Mouse (Mus musculus) ovary, adult 18-20 months (tissue): ENCODE measurements around the gene Gm13289.
"Not testable (repeated sequence)": the region's sequence is repeated elsewhere in the genome, so short reads cannot be mapped to it uniquely, and the experiment has no call there.

ENCODE experiments used
- DNase-seq: peaks from one replicate; pipeline ENCODE4 v3.0.0; 2022; ENCODE audit warnings: low spot score, mixed read lengths

The Gm13289 gene

DNA sequence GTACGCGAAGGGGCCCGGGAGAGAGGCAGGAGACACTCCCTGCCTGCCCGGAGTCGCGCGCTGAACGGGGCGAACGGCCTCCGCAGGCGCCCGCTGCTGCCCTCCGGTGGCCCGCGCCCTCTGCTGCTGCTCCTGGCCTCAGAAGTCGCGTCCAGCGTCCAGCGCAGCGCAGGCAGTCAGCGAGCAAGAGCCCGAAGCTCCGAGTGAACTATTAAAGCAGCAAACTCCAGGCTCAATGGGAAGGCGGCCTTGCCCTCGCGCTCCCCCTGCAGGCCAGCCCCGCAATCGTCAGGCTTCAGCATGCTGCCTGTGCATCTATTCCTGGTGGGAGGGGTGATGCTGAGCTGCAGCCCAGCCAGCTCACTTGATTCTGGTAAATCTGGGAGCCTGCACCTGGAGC lies at the start of gene Gm13289:
TSS of gene Gm13289 (plus strand) at position 301 of the 400 bp plus-strand sequence.
- DNase-seq, result not testable (repeated sequence)

DNA sequence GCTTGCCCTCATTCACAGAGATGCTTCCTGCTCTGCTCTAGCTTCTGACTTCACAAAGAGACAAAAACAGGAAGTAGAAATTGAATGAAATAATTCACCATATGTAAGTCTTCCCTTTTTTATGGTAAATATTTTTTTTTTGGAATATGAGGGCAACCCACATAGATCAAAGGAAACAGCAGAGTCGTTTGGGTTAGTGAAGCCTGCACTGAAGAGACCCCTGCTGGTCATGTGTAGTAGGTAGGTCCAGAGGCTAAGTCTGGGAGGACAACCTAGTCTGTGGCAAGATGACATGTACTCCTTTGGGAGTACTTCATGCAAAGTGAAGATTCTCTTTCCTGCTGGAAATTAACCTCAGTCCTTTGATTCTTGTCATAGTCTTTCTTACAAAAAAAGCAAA lies 49.4 kb upstream of the Gm13289 start:
- DNase-seq, result no peak

DNA sequence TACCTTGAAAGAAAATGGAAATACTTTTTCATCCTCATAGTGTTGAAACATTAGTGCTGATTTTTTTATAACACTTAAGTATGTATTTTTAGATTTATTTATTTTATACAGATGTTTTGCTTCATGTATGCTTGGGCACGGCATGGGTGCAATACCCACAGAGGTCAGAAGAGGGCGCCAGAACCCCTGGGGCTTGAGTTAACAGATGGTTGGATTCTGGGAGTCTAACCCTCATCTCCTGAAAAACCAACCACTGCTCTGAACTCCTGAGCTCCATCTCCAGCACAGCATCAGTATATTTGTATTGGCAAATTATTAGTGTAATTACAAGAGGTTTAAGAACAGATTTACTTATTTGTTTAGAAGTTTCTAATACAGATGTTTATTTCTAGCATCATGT lies 38.2 kb upstream of the Gm13289 start:
- DNase-seq, result no peak

DNA sequence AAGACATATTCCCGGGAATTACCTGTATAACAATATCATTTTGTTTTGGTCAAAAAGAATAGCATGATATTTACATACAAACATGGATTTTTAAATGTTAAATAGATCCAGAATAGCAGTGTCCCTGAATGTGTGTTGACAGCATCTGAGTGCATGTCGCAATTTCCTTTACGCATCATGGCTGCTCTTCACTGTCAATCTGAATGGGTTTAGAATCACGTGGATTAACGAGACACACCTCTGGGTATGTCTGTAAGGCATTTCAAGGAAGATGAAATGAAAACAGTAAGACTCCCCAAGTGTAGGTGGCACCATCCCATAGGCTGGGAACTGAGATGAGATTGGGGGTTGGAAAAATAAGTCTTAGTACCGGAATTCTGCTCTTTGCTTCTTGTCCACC lies 37.7 kb upstream of the Gm13289 start:
- no peak for DNase-seq

DNA sequence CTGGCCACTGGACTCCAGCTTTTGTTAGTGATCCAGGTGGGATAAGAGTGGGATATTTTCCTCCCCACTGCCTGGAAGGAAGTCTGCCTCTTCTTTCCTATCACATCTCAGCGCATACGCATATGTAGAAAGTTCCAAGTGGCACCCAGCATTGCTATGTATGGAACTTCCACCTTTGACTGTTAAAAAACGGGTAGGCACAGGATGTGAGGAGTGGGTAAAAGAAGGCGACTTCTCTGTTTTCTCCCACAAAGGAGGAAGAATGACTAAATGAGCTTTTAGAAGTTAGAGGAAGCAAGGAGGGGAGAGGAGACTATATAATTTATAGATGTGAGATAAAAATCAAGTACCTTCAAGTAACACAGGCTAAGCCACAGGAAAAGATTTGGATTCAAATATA lies 35.3 kb upstream of the Gm13289 start:
- no peak for DNase-seq

DNA sequence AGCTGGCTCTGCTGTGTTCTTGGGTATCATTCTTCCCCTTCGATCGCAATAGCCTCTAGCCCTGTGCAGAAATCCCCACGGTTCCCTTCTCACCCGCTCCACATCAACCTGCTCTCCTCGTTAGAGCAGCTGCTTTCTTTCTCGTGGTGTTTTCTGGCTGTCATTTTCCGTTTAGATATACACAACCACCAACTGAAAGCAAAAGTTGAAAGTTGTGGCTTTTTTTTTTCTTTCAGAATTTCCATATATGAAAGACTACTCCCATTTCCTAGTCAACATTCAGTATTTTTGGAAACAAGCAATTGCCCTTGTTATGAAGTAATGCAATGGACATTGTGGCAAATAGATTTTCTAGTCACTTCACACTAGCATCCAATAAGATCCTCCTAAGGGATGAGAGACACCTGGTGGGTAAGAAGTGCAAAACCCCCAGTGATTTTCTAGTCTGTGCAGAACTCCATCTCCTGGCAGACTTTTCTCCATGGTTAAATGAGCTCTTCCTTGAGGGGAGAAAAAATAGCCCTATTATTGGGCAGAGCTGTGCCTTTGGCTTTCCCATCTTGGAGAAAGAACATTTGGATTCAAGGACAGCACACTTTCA lies 33.9 kb upstream of the Gm13289 start:
- DNase-seq, result no peak

DNA sequence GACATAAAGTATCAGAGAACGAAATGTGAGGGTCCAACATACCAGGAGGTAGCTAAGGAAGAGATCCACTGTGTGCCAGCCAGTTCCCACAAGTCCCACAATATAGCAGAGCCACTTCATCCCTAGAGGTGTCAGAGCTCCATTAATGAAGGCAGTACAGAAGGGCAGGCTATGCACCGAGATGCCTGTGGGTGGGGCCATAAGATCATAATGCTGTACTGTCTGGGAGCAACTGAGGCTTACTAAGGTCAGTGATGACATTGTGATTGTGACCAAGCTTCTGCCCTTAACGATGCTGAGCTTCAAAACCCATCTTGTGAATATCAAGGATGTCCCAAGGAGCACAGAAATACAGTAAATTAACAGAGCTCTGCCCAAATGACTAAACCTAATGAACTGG lies 32.5 kb upstream of the Gm13289 start:
- no peak for DNase-seq

DNA sequence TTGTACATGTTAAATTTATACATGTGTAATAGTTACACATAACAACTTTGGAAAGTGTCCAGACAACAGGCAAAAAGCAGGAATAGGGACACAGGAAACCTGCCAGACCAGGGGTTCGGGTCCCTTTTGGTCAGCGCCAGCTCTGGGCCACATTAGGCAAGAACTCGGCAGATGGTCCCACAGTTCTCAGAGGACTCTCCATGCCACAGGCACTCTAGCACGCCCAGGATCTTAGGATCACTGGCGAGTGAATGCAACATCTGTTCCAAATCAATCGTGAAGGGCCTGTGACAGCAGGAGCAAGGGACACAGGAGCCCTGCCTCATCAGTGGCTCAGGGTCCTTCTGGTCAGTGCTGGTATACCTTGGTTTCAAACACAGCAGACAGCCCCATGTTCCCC lies 26.8 kb upstream of the Gm13289 start:
- DNase-seq, result no peak

DNA sequence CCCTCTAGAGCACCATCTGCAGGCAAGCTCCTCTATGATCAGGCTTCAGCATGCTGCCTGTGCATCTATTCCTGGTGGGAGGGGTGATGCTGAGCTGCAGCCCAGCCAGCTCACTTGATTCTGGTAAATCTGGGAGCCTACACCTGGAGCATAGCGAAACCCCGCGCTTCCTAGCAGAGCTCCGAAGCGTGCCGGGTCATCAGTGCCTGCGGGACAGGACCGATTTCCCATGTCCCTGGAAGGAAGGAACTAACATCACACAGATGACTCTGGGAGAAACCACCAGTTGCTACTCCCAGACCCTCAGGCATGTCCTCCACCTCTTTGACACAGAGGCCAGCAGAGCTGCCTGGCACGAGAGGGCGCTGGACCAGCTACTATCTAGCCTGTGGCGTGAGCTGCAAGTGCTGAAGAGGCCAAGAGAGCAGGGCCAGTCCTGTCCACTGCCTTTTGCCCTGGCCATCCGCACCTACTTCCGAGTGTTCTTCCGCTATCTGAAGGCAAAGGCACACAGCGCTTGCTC lies 21.8 kb upstream of the Gm13289 start, which contains the start of gene Gm13271:
TSS of gene Gm13271 (plus strand) at position 51 of the 523 bp plus-strand sequence.
- DNase-seq, result peak; percentile 78

DNA sequence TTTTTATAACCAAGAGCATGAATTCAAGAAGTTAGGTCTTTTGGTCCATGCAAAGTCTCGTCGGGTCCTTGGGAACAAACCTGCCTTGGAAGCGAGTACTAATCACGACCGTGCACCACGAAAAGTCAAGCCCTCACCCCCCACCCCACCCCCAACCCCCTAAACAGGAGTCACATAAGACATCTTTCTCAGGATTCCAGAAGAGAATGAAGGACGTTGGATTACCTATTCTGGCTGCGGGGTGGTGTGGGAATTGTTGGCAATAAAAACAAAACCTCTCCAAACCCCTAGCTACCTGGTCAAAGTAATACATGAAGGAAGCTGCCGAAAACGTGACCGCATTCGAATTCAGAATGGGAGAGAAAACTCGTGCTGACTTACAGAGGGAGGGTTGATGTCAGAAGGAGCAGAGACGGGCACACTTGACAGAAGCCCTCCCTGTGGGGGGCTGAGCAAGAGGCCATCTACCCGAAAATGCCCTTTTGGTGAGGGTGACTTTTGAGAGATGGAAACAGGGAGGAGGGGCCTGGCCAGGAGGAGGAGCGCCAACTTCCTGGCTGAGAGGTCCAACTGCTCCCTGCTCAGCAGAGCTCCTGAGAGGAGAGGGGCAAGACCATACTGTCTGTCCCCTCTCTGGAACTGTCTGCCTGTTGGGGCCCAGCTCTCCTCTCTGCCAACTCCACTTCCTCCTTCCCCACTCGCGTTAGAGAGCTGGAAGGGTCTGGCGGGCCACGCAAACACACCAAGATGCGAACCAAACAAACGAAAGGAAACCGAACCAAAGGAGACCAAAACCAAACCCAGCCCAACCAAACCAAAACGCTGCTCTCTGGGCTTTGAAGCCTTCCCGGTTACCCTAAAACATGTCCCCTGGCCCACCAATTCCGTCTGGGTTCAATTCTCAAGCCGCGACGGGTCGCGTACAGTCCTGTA lies 19.9 kb upstream of the Gm13289 start:
- not testable (repeated sequence) for DNase-seq

DNA sequence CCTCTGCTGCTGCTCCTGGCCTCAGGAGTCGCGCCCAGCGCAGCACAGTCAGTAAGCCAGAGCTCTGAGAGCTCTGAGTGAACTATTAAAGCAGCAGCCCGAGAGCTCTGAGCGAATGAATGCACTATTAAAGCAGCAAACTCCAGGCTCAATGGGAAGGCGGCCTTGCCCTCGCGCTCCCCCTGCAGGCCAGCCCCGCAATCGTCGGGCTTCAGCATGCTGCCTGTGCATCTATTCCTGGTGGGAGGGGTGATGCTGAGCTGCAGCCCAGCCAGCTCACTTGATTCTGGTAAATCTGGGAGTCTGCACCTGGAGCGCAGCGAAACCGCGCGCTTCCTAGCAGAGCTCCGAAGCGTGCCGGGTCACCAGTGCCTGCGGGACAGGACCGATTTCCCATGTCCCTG lies 19.1 kb upstream of the Gm13289 start:
- DNase-seq, result peak; percentile 86

DNA sequence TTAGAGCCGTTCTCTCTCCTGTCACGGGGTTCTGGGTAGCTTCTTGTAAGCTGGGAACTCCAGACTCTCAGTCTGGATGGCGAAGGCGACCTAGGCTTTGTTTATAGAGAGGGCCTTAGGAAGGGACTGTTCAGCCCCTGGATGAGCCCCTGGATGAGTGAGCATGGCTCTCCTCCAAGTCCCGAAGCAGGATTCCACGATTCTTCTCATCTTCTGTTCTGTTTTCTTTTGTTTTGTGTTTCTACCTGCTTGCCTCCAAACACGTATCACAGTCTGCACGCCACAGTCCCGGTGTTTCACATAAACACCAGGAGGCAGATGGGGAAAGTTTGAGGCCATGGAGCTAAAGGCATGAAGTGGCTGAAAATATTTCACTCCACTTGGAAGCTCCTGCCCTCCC lies 18.0 kb upstream of the Gm13289 start:
- DNase-seq, result not testable (repeated sequence)

DNA sequence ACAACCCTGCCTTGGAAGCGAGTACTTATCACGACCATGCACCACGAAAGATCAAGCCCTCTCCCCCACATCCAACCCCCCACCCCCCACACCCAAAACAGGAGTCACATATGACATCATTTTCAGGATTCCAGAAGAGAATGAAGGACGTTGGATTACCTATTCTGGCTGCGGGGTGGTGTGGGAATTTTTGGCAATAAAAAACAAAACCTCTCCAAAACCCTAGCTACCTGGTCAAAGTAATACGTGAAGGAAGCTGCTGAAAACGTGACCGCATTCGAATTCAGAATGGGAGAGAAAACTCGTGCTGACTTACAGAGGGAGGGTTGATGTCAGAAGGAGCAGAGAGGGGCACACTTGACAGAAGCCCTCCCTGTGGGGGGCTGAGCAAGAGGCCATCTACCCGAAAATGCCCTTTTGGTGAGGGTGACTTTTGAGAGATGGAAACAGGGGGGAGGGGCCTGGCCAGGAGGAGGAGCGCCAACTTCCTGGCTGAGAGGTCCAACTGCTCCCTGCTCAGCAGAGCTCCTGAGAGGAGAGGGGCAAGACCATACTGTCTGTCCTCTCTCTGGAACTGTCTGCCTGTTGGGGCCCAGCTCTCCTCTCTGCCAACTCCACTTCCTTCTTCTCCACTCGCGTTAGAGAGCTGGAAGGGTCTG lies 17.0 kb upstream of the Gm13289 start, which contains the start of gene Gm13283:
TSS of gene Gm13283 (plus strand) at position 510 of the 659 bp plus-strand sequence.
- peak; percentile 39 for DNase-seq

DNA sequence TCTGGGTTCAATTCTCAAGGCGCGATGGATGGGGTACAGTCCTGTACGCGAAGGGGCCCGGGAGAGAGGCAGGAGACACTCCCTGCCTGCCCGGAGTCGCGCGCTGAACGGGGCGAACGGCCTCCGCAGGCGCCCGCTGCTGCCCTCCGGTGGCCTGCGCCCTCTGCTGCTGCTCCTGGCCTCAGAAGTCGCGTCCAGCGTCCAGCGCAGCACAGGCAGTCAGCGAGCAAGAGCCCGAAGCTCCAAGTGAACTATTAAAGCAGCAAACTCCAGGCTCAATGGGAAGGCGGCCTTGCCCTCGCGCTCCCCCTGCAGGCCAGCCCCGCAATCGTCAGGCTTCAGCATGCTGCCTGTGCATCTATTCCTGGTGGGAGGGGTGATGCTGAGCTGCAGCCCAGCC lies 16.3 kb upstream of the Gm13289 start:
- DNase-seq, result peak; percentile 81

DNA sequence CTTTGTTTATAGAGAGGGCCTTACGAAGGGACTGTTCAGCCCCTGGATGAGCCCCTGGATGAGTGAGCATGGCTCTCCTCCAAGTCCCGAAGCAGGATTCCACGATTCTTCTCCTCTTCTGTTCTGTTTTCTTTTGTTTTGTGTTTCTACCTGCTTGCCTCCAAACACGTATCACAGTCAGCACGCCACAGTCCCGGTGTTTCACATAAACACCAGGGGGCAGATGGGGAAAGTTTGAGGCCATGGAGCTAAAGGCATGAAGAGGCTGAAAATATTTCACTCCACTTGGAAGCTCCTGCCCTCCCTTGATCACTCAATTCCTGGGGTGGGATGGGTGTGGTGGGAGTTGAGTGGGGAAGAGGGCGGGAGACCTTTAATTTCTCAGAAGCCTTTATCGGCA lies 14.9 kb upstream of the Gm13289 start:
- peak; percentile 74 for DNase-seq

DNA sequence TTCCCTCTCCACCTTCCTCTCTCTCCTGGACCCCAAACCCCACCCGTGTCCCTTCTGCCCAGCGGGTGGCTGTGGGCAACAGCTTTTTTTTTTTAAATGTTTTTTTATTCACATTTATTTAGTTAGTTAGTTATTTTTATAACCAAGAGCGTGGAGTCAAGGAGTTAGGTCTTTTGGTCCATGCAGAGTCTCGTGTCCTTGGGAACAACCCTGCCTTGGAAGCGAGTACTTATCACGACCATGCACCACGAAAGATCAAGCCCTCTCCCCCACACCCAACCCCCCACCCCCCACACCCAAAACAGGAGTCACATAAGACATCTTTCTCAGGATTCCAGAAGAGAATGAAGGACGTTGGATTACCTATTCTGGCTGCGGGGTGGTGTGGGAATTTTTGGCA lies 14.4 kb upstream of the Gm13289 start:
- DNase-seq, result peak; percentile 28

DNA sequence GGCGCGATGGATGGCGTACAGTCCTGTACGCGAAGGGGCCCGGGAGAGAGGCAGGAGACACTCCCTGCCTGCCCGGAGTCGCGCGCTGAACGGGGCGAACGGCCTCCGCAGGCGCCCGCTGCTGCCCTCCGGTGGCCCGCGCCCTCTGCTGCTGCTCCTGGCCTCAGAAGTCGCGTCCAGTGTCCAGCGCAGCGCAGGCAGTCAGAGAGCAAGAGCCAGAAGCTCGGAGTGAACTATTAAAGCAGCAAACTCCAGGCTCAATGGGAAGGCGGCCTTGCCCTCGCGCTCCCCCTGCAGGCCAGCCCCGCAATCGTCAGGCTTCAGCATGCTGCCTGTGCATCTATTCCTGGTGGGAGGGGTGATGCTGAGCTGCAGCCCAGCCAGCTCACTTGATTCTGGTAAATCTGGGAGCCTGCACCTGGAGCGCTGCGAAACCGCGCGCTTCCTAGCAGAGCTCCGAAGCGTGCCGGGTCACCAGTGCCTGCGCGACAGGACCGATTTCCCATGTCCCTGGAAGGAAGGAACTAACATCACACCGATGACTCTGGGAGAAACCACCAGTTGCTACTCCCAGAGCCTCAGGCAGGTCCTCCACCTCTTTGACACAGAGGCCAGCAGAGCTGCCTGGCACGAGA lies 13.2 kb upstream of the Gm13289 start:
- DNase-seq, result peak; percentile 69

DNA sequence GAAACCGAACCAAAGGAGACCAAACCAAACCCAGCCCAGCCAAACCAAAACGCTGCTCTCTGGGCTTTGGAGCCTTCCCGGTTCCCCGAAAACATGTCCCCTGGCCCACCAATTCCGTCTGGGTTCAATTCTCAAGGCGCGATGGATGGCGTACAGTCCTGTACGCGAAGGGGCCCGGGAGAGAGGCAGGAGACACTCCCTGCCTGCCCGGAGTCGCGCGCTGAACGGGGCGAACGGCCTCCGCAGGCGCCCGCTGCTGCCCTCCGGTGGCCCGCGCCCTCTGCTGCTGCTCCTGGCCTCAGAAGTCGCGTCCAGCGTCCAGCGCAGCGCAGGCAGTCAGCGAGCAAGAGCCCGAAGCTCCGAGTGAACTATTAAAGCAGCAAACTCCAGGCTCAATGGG lies 3.2 kb upstream of the Gm13289 start, which contains the start of gene Gm13290:
TSS of gene Gm13290 (plus strand) at position 301 of the 400 bp plus-strand sequence.
- not testable (repeated sequence) for DNase-seq

DNA sequence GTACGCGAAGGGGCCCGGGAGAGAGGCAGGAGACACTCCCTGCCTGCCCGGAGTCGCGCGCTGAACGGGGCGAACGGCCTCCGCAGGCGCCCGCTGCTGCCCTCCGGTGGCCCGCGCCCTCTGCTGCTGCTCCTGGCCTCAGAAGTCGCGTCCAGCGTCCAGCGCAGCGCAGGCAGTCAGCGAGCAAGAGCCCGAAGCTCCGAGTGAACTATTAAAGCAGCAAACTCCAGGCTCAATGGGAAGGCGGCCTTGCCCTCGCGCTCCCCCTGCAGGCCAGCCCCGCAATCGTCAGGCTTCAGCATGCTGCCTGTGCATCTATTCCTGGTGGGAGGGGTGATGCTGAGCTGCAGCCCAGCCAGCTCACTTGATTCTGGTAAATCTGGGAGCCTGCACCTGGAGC lies 2.8 kb downstream of the Gm13289 start, which contains the start of gene Gm13272:
TSS of gene Gm13272 (plus strand) at position 301 of the 400 bp plus-strand sequence.
- DNase-seq, result not testable (repeated sequence)

DNA sequence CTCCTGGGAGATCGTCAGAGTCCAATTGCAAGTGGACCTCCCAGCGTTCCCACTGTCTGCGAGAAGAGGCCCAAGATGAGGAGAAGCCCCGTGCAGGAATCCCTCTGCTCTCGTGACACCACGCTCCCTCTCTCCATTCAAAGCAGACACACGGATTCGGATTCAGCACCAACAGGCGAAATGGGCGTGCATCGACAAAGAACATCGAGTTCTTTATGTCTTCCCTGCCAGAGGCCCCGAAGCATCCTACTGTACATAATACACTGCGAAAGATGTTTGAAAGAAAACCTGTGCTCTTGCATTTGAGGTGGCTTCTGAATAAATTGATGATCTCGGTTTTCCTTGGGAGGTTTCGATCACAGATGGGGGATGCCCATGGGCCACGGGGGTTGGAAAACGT lies 3.6 kb downstream of the Gm13289 start:
- DNase-seq, result not testable (repeated sequence)

DNA sequence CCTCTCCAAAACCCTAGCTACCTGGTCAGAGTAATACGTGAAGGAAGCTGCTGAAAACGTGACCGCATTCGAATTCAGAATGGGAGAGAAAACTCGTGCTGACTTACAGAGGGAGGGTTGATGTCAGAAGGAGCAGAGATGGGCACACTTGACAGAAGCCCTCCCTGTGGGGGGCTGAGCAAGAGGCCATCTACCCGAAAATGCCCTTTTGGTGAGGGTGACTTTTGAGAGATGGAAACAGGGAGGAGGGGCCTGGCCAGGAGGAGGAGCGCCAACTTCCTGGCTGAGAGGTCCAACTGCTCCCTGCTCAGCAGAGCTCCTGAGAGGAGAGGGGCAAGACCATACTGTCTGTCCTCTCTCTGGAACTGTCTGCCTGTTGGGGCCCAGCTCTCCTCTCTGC lies 5.1 kb downstream of the Gm13289 start, which contains the start of gene Ifnz:
TSS of gene Ifnz (plus strand) at position 301 of the 400 bp plus-strand sequence.
- not testable (repeated sequence) for DNase-seq
